Comparison of ENCODE assay signal across 12 mouse cellular contexts in genomic region chr13:92095131-92096090, GRCm38 (mm10). TPM values are rescaled to one million over a fixed set of nuclear protein-coding genes. Genes with fewer than 3 reads are reported as not detected.
DNase-seq lines count a peak whose midpoint lies in the region; TF ChIP-seq lines count a peak whose summit lies in the region.
"Had no signal": no experiment of that assay in that cellular context is flagged by ENCODE, and none has a peak within 500 bp of the region (broad histone marks: within the 10 kb centered on the region; RNA-seq: fewer than 3 reads in every experiment).

No protein-coding gene starts in this region.

- no peak for TF ChIP-seq POLR2A in olfactory bulb, adult 2 months (IDR thresholded peaks at IDR 0.05; ENCODE audit: insufficient read depth, low read depth, low read length)

- H3K4me1 ChIP-seq in olfactory bulb, adult 2 months (ENCODE audit: control insufficient read depth, insufficient read depth, low read length) = peaks cover 3% of the 10 kb centered on the region; the same call in 1 of the 2 replicates
- H3K4me1 ChIP-seq: heart, embryonic 15.5 days; limb, embryonic 15.5 days had no signal

- 49% methylated on average over 12 of the region's 12 CpGs for WGBS in olfactory bulb, adult 2 months

- peak overlapping the region; percentile 73 for H3K27ac ChIP-seq in gastrocnemius, adult 2 months
- H3K27ac ChIP-seq in olfactory bulb, adult 2 months (ENCODE audit: insufficient read depth, low read depth, low read length) = peak overlapping the region; percentile 77
- H3K27ac ChIP-seq: heart, embryonic 15.5 days; limb, embryonic 15.5 days had no signal

- intact Hi-C loops in gastrocnemius, adult 2 months (cut with DNase I) = no loop called here
- intact Hi-C loops in left cerebral cortex, postnatal 10 days (cut with DNase I) = no loop called here

- TF ChIP-seq CTCF in gastrocnemius, adult 2 months (IDR thresholded peaks at IDR 0.05) = no peak
- TF ChIP-seq CTCF in olfactory bulb, adult 2 months (IDR thresholded peaks at IDR 0.05; ENCODE audit: insufficient read depth, low read depth, low read length) = no peak

- no peak for DNase-seq in gastrocnemius, adult 2 months
- DNase-seq in gastrocnemius, adult 18-20 months (ENCODE audit: low spot score) = no peak
- DNase-seq in right cerebral cortex, adult 18-20 months = peak; percentile 11
- DNase-seq in right cerebral cortex, postnatal 14 days = no peak
- peak; percentile 71 to 83 for DNase-seq in kidney, adult 8-10 months
- DNase-seq in left cerebral cortex, postnatal 10 days (ENCODE audit: extremely low spot score in 1 of 2, low spot score in 2 of 2) = no peak
- no peak for DNase-seq in thymus, postnatal 4 days
- DNase-seq: embryo, embryonic 11 days; midbrain, embryonic 14.5 days had no signal

- H3K4me3 ChIP-seq in gastrocnemius, adult 2 months = no peak overlapping the region
- H3K4me3 ChIP-seq in olfactory bulb, adult 2 months (ENCODE audit: insufficient read depth, low read depth, low read length) = no peak overlapping the region
- H3K4me3 ChIP-seq: heart, embryonic 15.5 days; limb, embryonic 15.5 days had no signal

RNA-seq across cellular contexts. Expression of gene Rasgrf2, which starts 36.0 kb away (rescaled TPM):
- 1 to 10 TPM; 5.0 to 6.2 TPM for total RNA-seq in gastrocnemius, adult 2 months (2021)
- total RNA-seq in gastrocnemius, adult 18-20 months (2021) = 1 to 10 TPM; 4.0 to 5.3 TPM
- polyA plus RNA-seq in olfactory bulb, adult 2 months (2012; ENCODE audit: insufficient read depth, insufficient read length, low replicate concordance, missing spikeins) = not detected in 2 replicates
- 100 to 1,000 TPM; 109 to 121 TPM for total RNA-seq in left cerebral cortex, postnatal 10 days (2021)

Comparison
In these comparisons a context has a peak if more than half of its experiments do, and no peak if none do; other contexts are left out.
1. DNase-seq: peak in right cerebral cortex, adult 18-20 months (single experiment) and kidney, adult 8-10 months (2 of 2); none in gastrocnemius, adult 2 months (single experiment), gastrocnemius, adult 18-20 months (single experiment), right cerebral cortex, postnatal 14 days (single experiment), left cerebral cortex, postnatal 10 days (0 of 2) and thymus, postnatal 4 days (single experiment).
2. RNA of gene Rasgrf2, which starts 36.0 kb away (total RNA-seq): 109 to 121 TPM in left cerebral cortex, postnatal 10 days; 5.0 to 6.2 TPM in gastrocnemius, adult 2 months and 4.0 to 5.3 TPM in gastrocnemius, adult 18-20 months; every median in the first group is over 10 times any median in the second.